Mouse (Mus musculus) Patski (cell line): ENCODE data around the gene Farp1. TPM values are rescaled to one million over a fixed set of nuclear protein-coding genes. Genes with fewer than 3 reads are reported as not detected.

Source experiments
- ATAC-seq: fragments of 100-300 bp; one replicate; pipeline ENCODE4 v1.8.0; 2021
- CTCF ChIA-PET: fragments of 350-600 bp; sonication (Branson Sonifier 250); formaldehyde crosslinking; loops from one replicate; lab custom pipeline; 2022; ENCODE audit warnings: inconsistent platforms; lab: Charles Lee
- POLR2A ChIA-PET: fragments of 350-600 bp; sonication (Branson Sonifier 250); formaldehyde crosslinking; loops from one replicate; lab custom pipeline; 2022; ENCODE audit warnings: antibody characterized with exemption, inconsistent platforms; lab: Charles Lee
- DNase-seq: peaks from one replicate; pipeline ENCODE4 v3.0.0-alpha.2; 2011; ENCODE audit warnings: low read depth, low spot score
- H3K27me3 ChIP-seq: fragments of 371-371 bp; one replicate; pipeline ENCODE4 v1.5.1; 2021
- CTCF ChIP-seq: fragments of 100-300 bp; IDR thresholded peaks from one replicate; pipeline ENCODE4 v1.5.1; 2021
- in situ Hi-C: fragments of 300-500 bp; cut with MboI; formaldehyde crosslinking; loops from 3 replicates; pipeline ENCODE4 v1.11.1; 2018; ENCODE audit warnings: low pct_unique_long_range_greater_than_20kb, mixed read lengths
- polyA plus RNA-seq: library from polyadenylated mRNA; unstranded; gene quantifications from one replicate; pipeline ENCODE4 v1.2.3, GENCODE M21; 2021

Farp1 gene
- polyA plus RNA-seq, 1 experiment from 2014 or later: 96.8 TPM

DNA sequence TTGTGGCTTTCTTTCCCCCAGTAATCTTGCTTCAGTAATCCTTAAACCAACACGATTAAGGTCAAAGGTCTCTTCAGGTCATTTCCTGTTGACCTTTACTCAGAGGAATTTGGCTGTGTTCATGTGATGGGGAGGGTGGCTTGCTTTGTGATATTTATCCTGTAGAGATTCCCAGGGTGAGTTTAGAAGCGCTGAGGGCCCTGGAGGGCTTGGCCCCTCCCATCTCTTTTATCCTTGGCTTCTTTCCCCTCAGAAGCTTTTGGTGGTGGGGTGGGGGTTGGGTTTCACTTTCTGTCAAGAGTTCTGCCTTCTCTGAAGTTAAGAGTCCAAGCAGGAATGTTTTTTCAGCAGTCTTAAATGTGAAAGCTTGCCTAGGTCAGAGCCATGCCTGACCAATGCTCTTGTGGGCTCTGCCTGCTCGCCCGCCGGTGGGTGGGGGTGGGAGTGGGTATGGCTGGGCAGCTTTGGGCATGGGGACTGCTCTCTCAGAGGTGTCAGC is 18.1 kb downstream of the Farp1 start:
- POLR2A ChIA-PET: interaction anchor here (0.6 to 1.3 kb wide), 2 partner anchors 27 to 87 kb away, joined by 4 to 5 read pairs; no protein-coding TSS in a partner anchor
- in situ Hi-C loops: no loop called here
- ATAC-seq (no peak), DNase-seq (no peak)
- CTCF ChIA-PET: interaction anchor here (1.3 kb wide), 1 partner anchor 44 kb away, joined by 4 read pairs; no protein-coding TSS in a partner anchor
- H3K27me3 ChIP-seq: no peaks in the 10 kb centered on the region
- no peak for TF ChIP-seq CTCF

- CTCF ChIA-PET: interaction anchor here (1.3 kb wide), 1 partner anchor 43 kb away, joined by 4 read pairs; no protein-coding TSS in a partner anchor
- in situ Hi-C loops: no loop called here
- ATAC-seq (no peak), DNase-seq (no peak)
- POLR2A ChIA-PET: no interaction called here
- H3K27me3 ChIP-seq: no peaks in the 10 kb centered on the region
- TF ChIP-seq CTCF: no peak
These were observed 19.1 kb downstream of the Farp1 start for GRCm38 (mm10) chr14:121054062-121054461.

DNA sequence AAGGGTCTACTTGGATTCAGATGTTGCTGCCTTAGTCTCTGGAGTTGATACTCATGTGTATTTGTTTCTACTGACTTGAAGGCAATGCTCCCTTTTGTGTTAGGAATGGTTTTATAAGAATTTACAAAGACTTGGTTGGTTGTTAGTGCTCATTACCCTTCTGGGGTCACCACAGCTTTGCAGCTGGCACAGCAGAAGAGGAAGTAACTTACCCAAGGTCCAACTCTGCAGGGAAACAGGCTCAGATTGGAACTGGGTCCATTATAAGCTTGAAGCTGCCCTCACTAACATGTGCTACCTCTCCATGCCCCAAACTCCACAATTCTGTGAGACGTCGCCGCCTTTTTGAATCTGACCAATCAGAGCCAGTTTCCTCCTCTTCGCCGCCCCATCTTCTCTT is 22.8 kb downstream of the Farp1 start:
- no peaks in the 10 kb centered on the region for H3K27me3 ChIP-seq
- no peak for TF ChIP-seq CTCF
- DNase-seq (no peak), ATAC-seq (no peak)
- POLR2A ChIA-PET: no interaction called here
- CTCF ChIA-PET: interaction anchor here (1.6 kb wide), 1 partner anchor 24 kb away, joined by 3 read pairs; no protein-coding TSS in a partner anchor
- in situ Hi-C loops: no loop called here

DNA sequence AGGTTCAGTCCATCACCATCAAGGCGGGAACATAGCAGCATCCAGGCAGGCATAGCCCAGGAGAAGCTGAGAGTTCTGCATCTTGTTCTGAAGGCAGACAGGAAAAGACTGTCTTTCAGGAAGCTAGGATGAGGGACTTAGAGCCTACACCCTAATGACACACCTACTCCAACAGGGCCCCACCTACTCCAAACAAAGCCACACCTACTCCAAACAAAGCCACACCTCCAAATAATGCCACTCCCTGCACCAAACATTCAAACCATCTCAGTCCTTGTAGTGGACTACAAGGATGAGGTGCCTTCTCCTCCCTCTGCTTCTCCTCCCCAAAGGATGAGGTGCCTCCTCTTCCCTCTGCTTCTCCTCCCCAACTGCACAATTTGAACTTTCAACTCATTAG is 23.5 kb downstream of the Farp1 start:
- DNase-seq (no peak), ATAC-seq (no peak)
- ChIA-PET CTCF (interaction anchor here (1.6 kb wide), 1 partner anchor 23 kb away, joined by 3 read pairs; no protein-coding TSS in a partner anchor), POLR2A (no interaction called here)
- no peak for TF ChIP-seq CTCF
- in situ Hi-C loops: no loop called here
- no peaks in the 10 kb centered on the region for H3K27me3 ChIP-seq

GRCm38 (mm10) chr14:121059266-121059665 is 24.3 kb downstream of the Farp1 start:
- ATAC-seq: peak; percentile 98
- no peak for TF ChIP-seq CTCF
- no peaks in the 10 kb centered on the region for H3K27me3 ChIP-seq
- POLR2A ChIA-PET: interaction anchor here (1.2 kb wide), 1 partner anchor 39 kb away, joined by 5 read pairs; no protein-coding TSS in a partner anchor
- CTCF ChIA-PET: interaction anchor here (1.6 kb wide), 2 partner anchors 13 to 23 kb away, joined by 3 to 4 read pairs; no protein-coding TSS in a partner anchor
- peak; percentile 75 for DNase-seq
- in situ Hi-C loops: no loop called here

GRCm38 (mm10) chr14:121060484-121060883 is 25.5 kb downstream of the Farp1 start:
- ATAC-seq (no peak), DNase-seq (no peak)
- ChIA-PET CTCF (interaction anchor here (1.1 to 1.6 kb wide), 3 partner anchors 10 to 23 kb away, joined by 3 to 4 read pairs (median 3); no protein-coding TSS in a partner anchor), POLR2A (interaction anchor here (0.6 to 1.2 kb wide), 2 partner anchors 37 to 158 kb away, joined by 5 to 7 read pairs; no protein-coding TSS in a partner anchor)
- no peaks in the 10 kb centered on the region for H3K27me3 ChIP-seq
- in situ Hi-C loops: no loop called here
- TF ChIP-seq CTCF: no peak

DNA sequence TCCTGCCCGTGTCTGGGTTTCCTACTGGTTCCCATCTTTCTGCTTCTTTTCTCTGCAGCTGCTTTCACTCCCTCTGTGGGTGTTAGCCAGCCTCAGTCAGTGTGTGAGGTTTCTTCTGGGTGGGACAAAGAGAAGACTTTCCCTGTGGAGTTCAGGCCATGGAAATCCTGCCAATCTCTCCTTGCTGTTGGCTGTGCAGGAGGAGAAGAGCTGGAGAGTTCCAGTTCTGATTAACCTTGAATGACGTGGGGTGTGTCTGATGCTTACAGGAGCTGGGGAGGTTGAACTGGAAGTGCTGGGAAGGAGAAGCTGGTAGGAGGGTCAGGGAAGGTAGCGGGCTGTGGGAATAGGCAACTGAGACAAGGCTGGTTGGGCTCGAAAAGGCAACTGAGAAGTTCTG is 26.7 kb downstream of the Farp1 start:
- ChIA-PET CTCF (interaction anchor here (1.1 kb wide), 1 partner anchor 8 kb away, joined by 3 read pairs; no protein-coding TSS in a partner anchor), POLR2A (no interaction called here)
- H3K27me3 ChIP-seq: no peaks in the 10 kb centered on the region
- ATAC-seq (no peak), DNase-seq (no peak)
- no peak for TF ChIP-seq CTCF
- in situ Hi-C loops: no loop called here

GRCm38 (mm10) chr14:121062238-121063082 is 27.5 kb downstream of the Farp1 start:
- POLR2A ChIA-PET: no interaction called here
- in situ Hi-C loops: no loop called here
- no peaks in the 10 kb centered on the region for H3K27me3 ChIP-seq
- TF ChIP-seq CTCF: no peak
- no peak for ATAC-seq
- CTCF ChIA-PET: interaction anchor here (0.7 kb wide), 1 partner anchor 388 kb away, joined by 3 read pairs; no protein-coding TSS in a partner anchor
- no peak for DNase-seq

DNA sequence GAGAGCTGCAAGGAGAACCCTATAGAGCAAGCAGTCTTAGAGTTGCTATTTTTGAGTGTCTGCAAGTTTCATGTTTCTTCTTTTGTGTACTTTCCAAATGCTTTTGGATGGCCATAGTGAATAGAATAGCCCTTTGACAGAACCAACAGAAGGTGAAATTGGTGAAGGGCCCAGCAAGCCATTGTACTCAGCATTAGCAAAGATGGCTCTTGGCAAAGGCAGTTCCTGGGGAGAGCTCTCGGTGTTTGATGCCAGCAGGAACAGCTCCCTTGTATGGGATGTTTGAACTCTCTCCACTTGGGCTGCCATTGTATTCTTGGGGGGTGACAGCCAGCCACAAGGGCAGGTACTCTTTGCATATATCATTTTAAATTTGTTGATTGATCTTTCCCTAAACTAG is 29.7 kb downstream of the Farp1 start:
- ATAC-seq: no peak
- in situ Hi-C loops: no loop called here
- TF ChIP-seq CTCF: no peak
- no peak for DNase-seq
- ChIA-PET CTCF (no interaction called here), POLR2A (interaction anchor here (0.5 kb wide), 1 partner anchor 32 kb away, joined by 3 read pairs; no protein-coding TSS in a partner anchor)
- H3K27me3 ChIP-seq: no peaks in the 10 kb centered on the region

DNA sequence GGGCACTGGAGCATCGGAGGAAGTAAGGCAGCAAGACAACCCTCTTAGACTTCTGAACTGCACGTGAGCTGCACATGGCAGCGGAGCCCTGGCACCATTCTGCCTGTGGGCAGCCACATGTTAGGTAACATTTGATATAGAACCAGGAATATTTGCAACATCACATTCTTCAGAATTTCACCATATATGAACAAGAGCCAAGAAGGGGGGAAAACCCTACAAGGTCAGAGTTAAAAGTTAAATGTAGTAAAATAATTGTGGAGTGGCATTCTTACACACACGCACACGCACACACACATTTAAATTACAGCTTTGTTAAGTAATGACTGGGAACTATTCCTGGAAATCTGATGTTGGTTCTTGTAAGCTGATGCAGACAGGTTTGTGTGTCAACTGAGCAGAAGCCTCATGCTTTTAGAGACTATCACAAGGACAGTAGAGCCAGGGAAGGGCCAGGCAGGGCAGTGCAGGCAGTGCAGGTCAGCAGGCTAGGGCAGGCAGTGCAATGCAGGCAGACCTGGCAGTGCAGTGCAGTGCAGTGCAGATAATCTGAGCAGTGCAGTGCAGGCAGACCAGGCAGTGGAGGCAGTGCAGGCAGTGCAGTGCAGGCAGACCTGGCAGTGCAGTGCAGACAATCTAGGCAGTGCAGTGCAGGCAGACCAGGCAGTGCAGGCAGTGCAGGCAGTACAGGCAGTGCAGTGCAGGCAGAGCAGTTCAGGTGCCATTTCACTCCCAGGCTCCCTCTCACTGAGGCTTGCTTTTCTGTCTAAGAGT is 38.3 kb downstream of the Farp1 start:
- H3K27me3 ChIP-seq: no peaks in the 10 kb centered on the region
- ChIA-PET CTCF (interaction anchor here (0.9 to 1.2 kb wide), 2 partner anchors 13 to 36 kb away, joined by 3 to 4 read pairs; no protein-coding TSS in a partner anchor), POLR2A (interaction anchor here (0.9 kb wide), 1 partner anchor 9 kb away, joined by 3 read pairs; no protein-coding TSS in a partner anchor)
- ATAC-seq: no peak
- TF ChIP-seq CTCF: no peak
- in situ Hi-C loops: no loop called here
- DNase-seq: no peak
